Mouse (Mus musculus) midbrain, embryonic 14.5 days (tissue): ENCODE data around the gene Phactr2. TPM values are rescaled to one million over a fixed set of nuclear protein-coding genes. Genes with fewer than 3 reads are reported as not detected.

Source experiments
- ATAC-seq: fragments of 200-750 bp; cut with Nextera tagmentation; 2 replicates; pipeline ENCODE4 v1.8.0; 2017; ENCODE audit warnings: moderate number of reproducible peaks, moderate library complexity; ENCODE audit not compliant: low FRiP score, low TSS enrichment
- DNase-seq: peaks from one replicate; pipeline ENCODE4 v3.0.0-alpha.2; 2015
- H3K27ac ChIP-seq: fragments of 300-500 bp; sonication (generic); replicated peaks from 2 replicates; pipeline ENCODE4 v1.5.1; 2014; ENCODE audit warnings: mild to moderate bottlenecking, low read depth, low read length, moderate library complexity
- H3K27me3 ChIP-seq: fragments of 300-500 bp; sonication (generic); 2 replicates; pipeline ENCODE4 v1.6.1; 2014; ENCODE audit warnings: low read length, control low read depth, mixed read lengths; ENCODE audit not compliant: control insufficient read depth, insufficient read depth
- H3K36me3 ChIP-seq: fragments of 300-500 bp; sonication (generic); 2 replicates; pipeline ENCODE4 v1.6.1; 2014; ENCODE audit warnings: low read length, control low read depth; ENCODE audit not compliant: control insufficient read depth, insufficient read depth
- H3K4me1 ChIP-seq: fragments of 300-500 bp; sonication (generic); 2 replicates; pipeline ENCODE4 v1.6.1; 2014; ENCODE audit warnings: mild to moderate bottlenecking, antibody characterized with exemption, low read length, control low read depth; ENCODE audit not compliant: control insufficient read depth, insufficient read depth
- H3K4me2 ChIP-seq: fragments of 300-500 bp; sonication (generic); 2 replicates; pipeline ENCODE4 v1.6.1; 2014; ENCODE audit warnings: mild to moderate bottlenecking, low read length, moderate library complexity
- H3K4me3 ChIP-seq: fragments of 300-500 bp; sonication (generic); replicated peaks from 2 replicates; pipeline ENCODE4 v1.5.1; 2014; ENCODE audit warnings: low read depth, low read length
- H3K9ac ChIP-seq: fragments of 300-500 bp; sonication (generic); replicated peaks from 2 replicates; pipeline ENCODE4 v1.6.1; 2014; ENCODE audit warnings: mild to moderate bottlenecking, low read length, moderate library complexity
- H3K9me3 ChIP-seq: fragments of 300-500 bp; sonication (generic); 2 replicates; pipeline ENCODE4 v1.6.1; 2016; ENCODE audit warnings: low read length, control low read depth, mixed read lengths; ENCODE audit not compliant: control insufficient read depth
- WGBS: fragments of 180-500 bp; shearing (Covaris S2); extraction: QIAGEN DNeasy Blood & Tissue Kit; methylation state at CpG from one replicate; pipeline ENCODE4 v1.1.7; 2014; 5-methylcytosine and 5-hydroxymethylcytosine counted together
- polyA plus RNA-seq: library from polyadenylated mRNA; unstranded; fragments of >200 nt; fragmentation: Nextera tagmentation; extraction: Ambion mirVana; gene quantifications from 2 replicates; pipeline ENCODE4 v1.2.1, GENCODE M21; 2014

Gene Phactr2
- polyA plus RNA-seq, 1 experiment from 2014 or later = 6.3 TPM

DNA sequence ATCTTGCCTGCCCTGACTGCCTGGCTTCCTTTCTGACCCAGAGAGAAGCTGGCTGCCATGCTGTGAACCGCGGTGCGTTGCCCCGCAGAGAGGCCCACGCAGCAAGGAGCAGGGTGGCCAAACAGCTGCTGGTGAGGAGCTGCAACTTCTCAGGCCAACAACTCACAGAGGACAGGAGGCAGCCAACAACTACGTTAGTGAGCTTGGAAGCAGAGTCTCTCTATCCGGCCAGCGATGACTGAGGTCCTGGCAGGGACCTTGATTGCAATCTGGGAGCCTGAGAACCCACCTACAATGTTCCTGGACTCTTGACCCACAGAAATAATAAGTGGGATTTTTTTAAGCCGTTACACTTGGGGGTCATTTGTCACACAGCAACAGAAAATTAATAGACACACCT lies 49.0 kb downstream of the Phactr2 start:
- Histone ChIP-seq H3K27ac (no peak overlapping the region), H3K9me3 (no peaks in the 10 kb centered on the region), H3K27me3 (no peaks in the 10 kb centered on the region), H3K4me1 (no peaks in the 10 kb centered on the region), H3K4me3 (no peak overlapping the region), H3K4me2 (no peak overlapping the region), H3K36me3 (no peaks in the 10 kb centered on the region), H3K9ac (no peak overlapping the region)
- 89% methylated on average over 9 of the region's 9 CpGs for WGBS
- DNase-seq (no peak), ATAC-seq (no peak)

DNA sequence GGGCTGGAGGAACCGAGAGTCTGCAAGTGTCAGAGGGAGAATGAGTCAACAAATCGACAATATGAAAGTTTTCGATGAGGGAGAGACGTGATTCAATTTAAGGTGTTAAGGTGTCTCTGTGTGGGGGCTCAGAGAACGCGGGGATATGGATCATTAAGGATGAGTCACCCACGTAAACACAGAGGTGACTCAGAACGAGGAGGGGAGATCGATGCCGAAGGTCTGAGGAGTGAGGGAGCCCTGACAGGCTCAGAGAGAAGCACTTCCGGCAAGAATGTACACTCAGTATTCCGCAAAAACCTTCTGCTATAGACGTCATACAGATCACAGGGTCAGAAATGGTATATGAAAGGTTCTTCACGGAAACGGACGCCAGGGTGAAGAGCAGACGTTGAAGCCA lies 49.7 kb downstream of the Phactr2 start:
- no peaks in the 10 kb centered on the region for H3K4me1 ChIP-seq
- no peak overlapping the region for H3K27ac ChIP-seq
- DNase-seq = no peak
- no peaks in the 10 kb centered on the region for H3K27me3 ChIP-seq
- H3K9ac ChIP-seq = no peak overlapping the region
- no peaks in the 10 kb centered on the region for H3K9me3 ChIP-seq
- no peak overlapping the region for H3K4me3 ChIP-seq
- no peak overlapping the region for H3K4me2 ChIP-seq
- no peaks in the 10 kb centered on the region for H3K36me3 ChIP-seq
- ATAC-seq = no peak
- 93% methylated on average over 17 of the region's 17 CpGs for WGBS

DNA sequence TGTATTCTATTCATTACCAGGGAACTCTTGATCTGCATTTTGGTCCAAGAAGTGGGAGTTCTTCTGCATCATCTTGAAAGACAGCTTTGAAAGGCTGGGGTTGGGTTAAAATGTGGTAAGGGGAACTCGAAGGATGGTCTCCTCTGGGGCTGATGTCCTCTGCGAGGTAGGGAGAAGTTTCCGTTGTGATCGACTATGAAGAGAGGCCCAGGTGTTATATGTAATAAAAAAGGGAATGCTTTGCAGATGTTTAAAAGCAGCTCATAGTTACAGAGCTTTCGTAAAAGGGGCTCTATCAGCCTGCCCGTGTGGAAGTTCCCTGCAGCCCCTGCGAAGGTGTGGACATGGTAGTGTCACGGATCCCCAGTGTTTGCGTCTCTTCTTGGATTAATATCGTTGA lies 50.2 kb downstream of the Phactr2 start:
- H3K9ac ChIP-seq = no peak overlapping the region
- WGBS = 94% methylated on average over 10 of the region's 10 CpGs
- no peaks in the 10 kb centered on the region for H3K36me3 ChIP-seq
- H3K4me2 ChIP-seq = no peak overlapping the region
- H3K4me1 ChIP-seq = no peaks in the 10 kb centered on the region
- no peaks in the 10 kb centered on the region for H3K9me3 ChIP-seq
- DNase-seq = no peak
- no peak for ATAC-seq
- H3K27me3 ChIP-seq = no peaks in the 10 kb centered on the region
- H3K4me3 ChIP-seq = no peak overlapping the region
- no peak overlapping the region for H3K27ac ChIP-seq

DNA sequence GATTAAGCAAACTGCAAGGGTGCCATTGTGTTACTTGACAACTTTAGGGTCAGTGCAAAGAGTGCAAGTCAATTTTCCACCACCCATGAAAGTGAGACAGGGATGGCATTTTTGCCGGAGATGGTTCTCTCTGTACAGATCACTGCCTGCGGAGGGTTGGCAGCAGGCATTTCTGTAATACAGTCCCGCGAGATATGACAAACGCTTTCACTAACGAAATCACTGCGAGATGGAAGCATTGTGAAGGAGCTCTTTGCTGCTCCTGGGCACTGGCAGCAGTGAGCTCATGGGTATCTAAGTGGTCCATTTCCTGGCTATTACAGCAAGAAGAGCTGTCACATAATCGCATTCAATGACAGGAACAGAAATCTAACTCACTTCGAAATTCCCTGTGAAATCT lies 52.1 kb downstream of the Phactr2 start:
- H3K4me1 ChIP-seq = no peaks in the 10 kb centered on the region
- no peak overlapping the region for H3K9ac ChIP-seq
- 68% methylated on average over 9 of the region's 9 CpGs for WGBS
- H3K4me2 ChIP-seq = no peak overlapping the region
- H3K27ac ChIP-seq = no peak overlapping the region
- no peaks in the 10 kb centered on the region for H3K9me3 ChIP-seq
- H3K4me3 ChIP-seq = no peak overlapping the region
- DNase-seq (no peak), ATAC-seq (no peak)
- no peaks in the 10 kb centered on the region for H3K36me3 ChIP-seq
- no peaks in the 10 kb centered on the region for H3K27me3 ChIP-seq

DNA sequence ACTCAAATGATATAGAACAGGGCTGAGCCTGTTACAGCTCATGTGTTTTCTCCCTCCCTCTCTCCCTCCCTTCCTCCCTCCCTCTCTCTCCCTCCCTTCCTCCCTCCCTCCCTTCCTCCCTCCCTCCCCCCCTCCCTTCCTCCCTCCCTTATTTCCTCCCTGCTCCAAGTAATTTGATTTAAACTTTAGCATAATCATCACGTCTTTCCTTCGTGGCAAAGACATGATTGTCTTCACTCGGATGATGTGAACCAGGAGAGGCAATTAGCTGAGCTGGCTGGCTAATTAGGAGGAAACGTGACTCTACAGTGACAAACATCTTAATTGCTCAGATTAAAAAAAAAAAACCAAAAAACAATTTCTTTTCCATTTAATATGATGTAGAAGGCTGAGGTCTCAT lies 55.0 kb downstream of the Phactr2 start:
- DNase-seq (no peak), ATAC-seq (no peak)
- Histone ChIP-seq H3K4me3 (no peak overlapping the region), H3K36me3 (no peaks in the 10 kb centered on the region), H3K9ac (no peak overlapping the region), H3K27ac (no peak overlapping the region), H3K9me3 (no peaks in the 10 kb centered on the region), H3K4me2 (no peak overlapping the region), H3K4me1 (0 out of 2 replicates have a peak, but pooled peaks cover 5% of the 10 kb centered on the region), H3K27me3 (no peaks in the 10 kb centered on the region)
- 57% methylated on average over 4 of the region's 4 CpGs for WGBS

DNA sequence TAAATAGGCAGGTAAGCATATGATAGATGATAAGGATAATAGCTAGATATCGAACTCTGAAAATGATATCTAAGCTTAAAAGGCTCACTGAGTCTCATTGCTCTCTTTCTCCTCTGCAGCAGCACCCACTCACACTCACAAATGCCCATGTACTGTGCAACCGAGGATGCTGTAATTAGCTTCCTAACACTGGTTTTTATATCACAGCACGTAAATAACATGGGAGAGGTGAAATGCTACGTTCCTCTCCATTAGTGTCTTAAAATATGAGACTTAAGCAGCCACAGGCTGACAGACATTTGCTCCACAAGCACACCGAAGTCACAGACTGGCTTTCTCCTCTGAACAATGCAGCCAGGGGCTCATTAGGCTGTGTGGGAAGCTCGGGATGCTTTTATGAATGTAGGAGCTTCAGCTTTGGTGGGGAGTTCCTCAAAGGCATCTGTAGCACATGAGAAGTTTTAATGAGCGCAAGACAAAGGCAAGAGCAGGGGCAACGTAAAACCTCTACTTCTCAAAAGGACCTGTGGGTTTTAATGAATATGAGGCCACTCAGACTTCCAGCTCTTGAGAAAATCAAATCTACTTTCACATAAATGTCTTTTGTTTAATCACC lies 58.6 kb downstream of the Phactr2 start:
- H3K9me3 ChIP-seq = no peaks in the 10 kb centered on the region
- no peaks in the 10 kb centered on the region for H3K27me3 ChIP-seq
- WGBS = 44% methylated on average over 8 of the region's 8 CpGs
- H3K4me2 ChIP-seq = no peak overlapping the region
- DNase-seq (no peak), ATAC-seq (no peak)
- no peak overlapping the region for H3K9ac ChIP-seq
- H3K36me3 ChIP-seq = no peaks in the 10 kb centered on the region
- no peak overlapping the region for H3K4me3 ChIP-seq
- H3K4me1 ChIP-seq = 0 out of 2 replicates have a peak, but pooled peaks cover 5% of the 10 kb centered on the region
- H3K27ac ChIP-seq = no peak overlapping the region

DNA sequence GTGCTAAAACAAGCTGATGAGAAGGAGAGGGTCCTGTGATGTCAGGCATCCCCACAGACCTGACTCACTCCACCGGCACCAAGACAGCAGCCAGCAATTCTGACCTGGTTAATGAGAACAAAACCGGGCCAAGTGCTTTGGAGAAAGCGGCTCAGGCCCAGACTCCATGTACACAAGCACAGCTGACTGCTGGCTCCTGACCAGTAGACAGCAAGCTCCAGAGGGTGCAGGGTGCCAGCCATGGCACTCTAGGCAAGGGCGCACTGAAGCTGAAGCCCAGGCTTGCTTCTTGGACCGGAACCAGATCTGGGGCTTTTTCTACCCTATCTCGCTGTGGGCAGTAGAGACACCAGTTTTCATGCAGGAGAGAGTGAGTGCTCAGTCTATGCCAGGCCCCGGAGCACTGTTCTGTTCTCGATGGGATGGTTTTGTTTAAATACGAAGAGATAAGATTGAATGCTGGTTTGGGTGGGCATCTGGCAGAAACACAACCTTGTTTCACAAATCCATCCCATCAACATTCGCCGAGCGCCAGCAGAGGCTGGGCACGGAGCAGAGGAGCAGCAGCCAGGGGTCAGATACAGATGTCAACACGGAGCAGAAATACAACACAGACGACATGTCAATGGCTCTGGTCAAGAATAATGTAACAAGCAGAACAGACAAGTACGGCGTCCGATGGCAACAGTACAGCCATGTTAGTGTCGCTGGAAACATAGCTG lies 61.8 kb downstream of the Phactr2 start:
- Histone ChIP-seq H3K27me3 (no peaks in the 10 kb centered on the region), H3K4me1 (0 out of 2 replicates have a peak, but pooled peaks cover 5% of the 10 kb centered on the region), H3K4me2 (no peak overlapping the region), H3K36me3 (no peaks in the 10 kb centered on the region), H3K27ac (no peak overlapping the region), H3K4me3 (no peak overlapping the region), H3K9ac (no peak overlapping the region), H3K9me3 (no peaks in the 10 kb centered on the region)
- 90% methylated on average over 19 of the region's 19 CpGs for WGBS
- ATAC-seq = no peak; the same call in 1 of the 2 replicates
- DNase-seq = no peak

DNA sequence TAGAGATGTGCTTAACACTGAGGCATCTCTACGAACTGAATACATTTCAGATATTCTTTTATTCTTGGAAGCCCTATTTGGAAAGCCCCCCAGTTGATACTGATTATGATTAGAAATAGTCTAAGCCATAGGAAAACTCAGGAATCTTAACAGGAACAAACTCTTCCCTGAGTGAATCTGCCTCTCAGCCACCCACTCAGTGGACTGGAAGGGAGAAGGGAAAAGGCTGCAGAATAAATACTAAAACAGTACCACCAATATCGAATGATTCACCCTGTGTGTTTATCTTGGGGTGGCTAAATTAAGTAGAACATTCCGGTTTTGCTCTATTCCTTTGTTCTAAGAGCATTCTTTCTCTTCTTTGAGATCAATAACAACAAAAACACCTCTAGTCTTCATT lies 63.2 kb downstream of the Phactr2 start:
- ATAC-seq (no peak), DNase-seq (no peak)
- Histone ChIP-seq H3K4me1 (0 out of 2 replicates have a peak, but pooled peaks cover 4% of the 10 kb centered on the region), H3K27me3 (no peaks in the 10 kb centered on the region), H3K9ac (no peak overlapping the region), H3K27ac (no peak overlapping the region), H3K4me3 (no peak overlapping the region), H3K36me3 (no peaks in the 10 kb centered on the region), H3K4me2 (no peak overlapping the region), H3K9me3 (no peaks in the 10 kb centered on the region)
- 87% methylated on average over 3 of the region's 3 CpGs for WGBS

DNA sequence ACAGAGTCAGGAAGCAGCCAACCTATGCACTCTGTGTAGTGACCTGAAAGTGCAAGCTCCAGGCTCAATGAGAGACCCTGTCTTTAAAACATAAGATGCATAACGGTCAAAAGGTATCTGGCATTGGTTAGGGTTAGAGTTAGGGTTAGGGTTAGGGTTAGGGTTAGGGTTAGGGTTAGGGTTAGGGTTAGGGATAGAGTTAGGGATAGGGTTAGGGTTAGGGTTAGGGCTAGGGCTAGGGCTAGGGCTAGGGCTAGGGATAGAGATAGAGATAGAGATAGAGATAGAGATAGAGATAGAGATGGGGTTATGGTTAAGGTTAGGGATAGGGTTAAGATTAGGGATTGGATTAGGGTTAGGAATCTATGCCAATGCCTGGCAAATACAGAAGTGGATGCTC lies 72.2 kb downstream of the Phactr2 start:
- Histone ChIP-seq H3K4me2 (no peak overlapping the region), H3K27ac (no peak overlapping the region), H3K9ac (no peak overlapping the region), H3K4me3 (no peak overlapping the region), H3K36me3 (no peaks in the 10 kb centered on the region), H3K4me1 (no peaks in the 10 kb centered on the region), H3K9me3 (no peaks in the 10 kb centered on the region), H3K27me3 (no peaks in the 10 kb centered on the region)
- ATAC-seq (no peak), DNase-seq (no peak)
- WGBS = 89% methylated on average over 1 of the region's 1 CpGs
